Mouse (Mus musculus) macrophage (primary cell): ENCODE results near the gene Ccl9. TPM values are rescaled to one million over a fixed set of nuclear protein-coding genes. Genes with fewer than 3 reads are reported as not detected.
"Not testable (repeated sequence)": the region's sequence is repeated elsewhere in the genome, so short reads cannot be mapped to it uniquely, and the experiment has no call there.

ENCODE experiments used
- H3K27ac ChIP-seq: fragments of 350-480 bp; formaldehyde crosslinking; 2 replicates; pipeline ENCODE4 v1.9.0; 2021
- H3K36me3 ChIP-seq: fragments of 350-480 bp; formaldehyde crosslinking; 2 replicates; pipeline ENCODE4 v1.9.0; 2021; ENCODE audit errors: inconsistent target
- H3K4me3 ChIP-seq: fragments of 350-480 bp; formaldehyde crosslinking; 2 replicates; pipeline ENCODE4 v1.9.0; 2021; ENCODE audit errors: inconsistent target
- H3K79me2 ChIP-seq: fragments of 350-480 bp; formaldehyde crosslinking; 2 replicates; pipeline ENCODE4 v1.9.0; 2021; ENCODE audit errors: inconsistent target
- WGBS: methylation state at CpG from one replicate; pipeline ENCODE4 v1.1.7; 2026; ENCODE audit warnings: inconsistent platforms; ENCODE audit not compliant: missing documents; 5-methylcytosine and 5-hydroxymethylcytosine counted together
- polyA plus RNA-seq: library from polyadenylated mRNA; stranded (reverse); fragments of 250-400 nt; gene quantifications from 3 replicates; pipeline ENCODE4 v1.2.4, GENCODE M21; 2018; ENCODE audit warnings: inconsistent platforms

Gene Ccl9
- polyA plus RNA-seq, 1 experiment from 2014 or later = 625 TPM

DNA sequence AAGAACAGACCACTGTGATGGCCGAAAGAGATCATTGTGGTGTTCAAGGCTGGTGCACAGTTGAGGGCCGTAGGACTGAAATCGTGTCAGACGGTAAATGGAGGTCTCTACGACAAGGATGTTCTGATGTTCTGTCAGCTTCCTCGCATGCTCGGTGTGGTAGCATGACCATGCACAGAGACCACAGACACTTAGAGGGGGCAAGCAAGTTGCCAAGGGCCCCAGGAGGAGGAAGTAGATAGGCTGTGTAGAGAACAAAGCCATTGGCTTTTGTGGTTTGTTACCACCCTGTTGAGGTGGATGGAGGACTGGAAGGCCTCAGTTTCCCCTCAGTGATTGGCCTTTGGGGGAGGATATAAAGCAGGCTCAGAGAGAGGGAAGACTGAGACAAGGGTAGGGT, 9.2 kb downstream of the Ccl9 start:
- Histone ChIP-seq H3K4me3 (no peak overlapping the region), H3K27ac (no peak overlapping the region), H3K36me3 (0 out of 2 replicates have a peak, but pooled peaks cover 8% of the 10 kb centered on the region), H3K79me2 (no peaks in the 10 kb centered on the region)
- 51% methylated on average over 7 of the region's 7 CpGs for WGBS

GRCm38 (mm10) chr11:83568786-83569185, 9.7 kb downstream of the Ccl9 start:
- H3K27ac ChIP-seq = no peak overlapping the region
- 53% methylated on average over 3 of the region's 3 CpGs for WGBS
- no peaks in the 10 kb centered on the region for H3K79me2 ChIP-seq
- H3K36me3 ChIP-seq = 0 out of 2 replicates have a peak, but pooled peaks cover 6% of the 10 kb centered on the region
- H3K4me3 ChIP-seq = no peak overlapping the region

DNA sequence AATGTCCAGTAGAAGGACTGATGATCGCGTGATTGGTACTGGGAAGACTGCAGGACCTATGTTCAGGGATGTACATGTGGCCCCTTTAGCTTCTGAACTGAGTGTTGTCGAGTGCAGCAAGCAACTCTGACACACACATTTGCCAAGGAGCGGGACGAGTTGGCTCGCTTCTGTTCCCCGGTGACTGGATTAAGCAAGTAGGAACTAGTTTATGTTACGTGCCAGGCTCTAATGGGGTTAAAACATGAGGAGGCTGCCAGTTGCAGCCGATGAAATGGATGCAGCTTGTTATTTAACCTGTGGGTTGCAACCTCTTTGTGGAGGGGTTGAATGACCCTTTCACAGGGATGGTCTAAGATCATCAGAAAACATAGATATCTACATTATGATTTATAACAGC, 10.4 kb downstream of the Ccl9 start:
- Histone ChIP-seq H3K4me3 (no peak overlapping the region), H3K36me3 (no peaks in the 10 kb centered on the region), H3K27ac (no peak overlapping the region), H3K79me2 (no peaks in the 10 kb centered on the region)
- WGBS = 91% methylated on average over 9 of the region's 9 CpGs

- Histone ChIP-seq H3K79me2 (no peaks in the 10 kb centered on the region), H3K36me3 (no peaks in the 10 kb centered on the region), H3K27ac (no peak overlapping the region), H3K4me3 (no peak overlapping the region)
- WGBS = 96% methylated on average over 7 of the region's 7 CpGs
These were observed 11.1 kb downstream of the Ccl9 start for GRCm38 (mm10) chr11:83567311-83567710.

DNA sequence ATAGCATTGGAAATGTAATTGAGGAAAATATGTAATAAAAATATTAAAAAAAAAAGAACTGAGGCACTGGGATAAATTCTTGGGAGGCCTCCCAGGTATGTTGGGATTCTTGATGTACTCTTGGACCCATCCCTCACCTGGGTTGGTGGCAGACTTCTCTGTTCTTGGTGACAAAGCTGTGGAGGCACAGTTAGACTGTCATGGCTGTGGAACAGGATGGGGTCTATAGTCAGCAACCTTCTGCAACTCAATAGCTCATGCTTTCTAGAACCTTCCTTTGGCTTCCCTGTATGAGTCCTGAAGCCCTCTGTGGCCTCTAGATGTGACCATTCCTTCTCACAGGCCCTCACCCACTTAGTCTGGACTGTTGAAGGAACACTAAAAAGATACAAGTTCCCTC, 11.8 kb downstream of the Ccl9 start:
- Histone ChIP-seq H3K79me2 (no peaks in the 10 kb centered on the region), H3K27ac (no peak overlapping the region), H3K36me3 (no peaks in the 10 kb centered on the region), H3K4me3 (no peak overlapping the region)

GRCm38 (mm10) chr11:83563754-83564153, 14.7 kb downstream of the Ccl9 start:
- Histone ChIP-seq H3K36me3 (no peaks in the 10 kb centered on the region), H3K4me3 (no peak overlapping the region), H3K27ac (no peak overlapping the region), H3K79me2 (no peaks in the 10 kb centered on the region)
- 82% methylated on average over 2 of the region's 2 CpGs for WGBS

DNA sequence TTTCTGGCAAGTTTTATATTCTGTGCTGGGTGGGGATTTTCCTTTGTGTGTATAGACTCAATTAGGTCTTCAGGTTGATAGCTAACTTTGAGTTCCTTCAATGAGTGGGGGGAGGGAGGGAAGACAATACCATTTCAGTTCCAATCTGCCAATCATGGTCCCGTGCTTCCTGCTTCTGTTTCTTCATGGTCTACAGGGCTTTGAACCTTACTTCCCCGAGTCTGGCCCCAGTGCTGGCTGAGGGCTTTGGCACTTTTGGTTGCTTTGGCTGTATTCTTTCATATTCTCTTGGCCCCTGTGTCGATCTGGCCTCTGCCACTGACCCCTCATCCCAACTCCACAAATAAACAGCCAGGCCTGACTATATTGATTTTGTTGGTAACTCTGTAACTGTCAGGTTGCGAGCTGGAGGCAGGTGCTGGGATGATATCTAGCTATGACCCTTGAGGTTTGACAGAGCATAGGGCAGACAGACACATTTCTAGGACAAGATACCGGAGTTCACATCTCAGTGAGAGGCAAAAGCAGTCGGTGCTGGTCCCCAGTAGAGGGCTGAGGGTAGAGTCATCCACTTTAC, 16.0 kb downstream of the Ccl9 start:
- H3K4me3 ChIP-seq = no peak overlapping the region
- 70% methylated on average over 6 of the region's 6 CpGs for WGBS
- H3K27ac ChIP-seq = no peak overlapping the region
- no peaks in the 10 kb centered on the region for H3K36me3 ChIP-seq
- H3K79me2 ChIP-seq = no peaks in the 10 kb centered on the region

GRCm38 (mm10) chr11:83560405-83560804, 18.0 kb downstream of the Ccl9 start:
- Histone ChIP-seq H3K4me3 (no peak overlapping the region), H3K27ac (peak overlapping the region; percentile 21; the same call in 1 of the 2 replicates), H3K79me2 (no peaks in the 10 kb centered on the region), H3K36me3 (no peaks in the 10 kb centered on the region)
- 21% methylated on average over 6 of the region's 6 CpGs for WGBS

DNA sequence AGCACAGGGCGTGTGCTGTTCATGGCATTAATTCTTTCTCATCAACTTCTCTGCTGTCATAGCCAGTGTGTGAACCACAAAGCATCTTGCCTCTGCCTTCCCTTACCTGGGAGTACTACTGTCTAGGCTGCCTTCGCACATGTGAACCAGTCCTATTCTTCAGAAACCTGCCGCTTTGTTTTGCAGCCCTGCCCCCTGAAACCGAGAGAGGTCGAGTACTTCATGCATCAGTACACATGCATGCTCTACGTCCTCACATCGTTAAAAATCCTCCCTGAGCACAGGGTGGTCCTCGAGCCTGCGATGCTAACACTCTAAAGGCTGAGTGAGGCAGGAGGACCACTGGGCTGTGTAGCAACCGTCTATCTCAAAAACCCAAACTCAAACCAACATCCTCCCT, 21.4 kb downstream of the Ccl9 start:
- Histone ChIP-seq H3K4me3 (no peak overlapping the region), H3K79me2 (no peaks in the 10 kb centered on the region), H3K27ac (no peak overlapping the region), H3K36me3 (no peaks in the 10 kb centered on the region)
- WGBS = 88% methylated on average over 10 of the region's 10 CpGs

DNA sequence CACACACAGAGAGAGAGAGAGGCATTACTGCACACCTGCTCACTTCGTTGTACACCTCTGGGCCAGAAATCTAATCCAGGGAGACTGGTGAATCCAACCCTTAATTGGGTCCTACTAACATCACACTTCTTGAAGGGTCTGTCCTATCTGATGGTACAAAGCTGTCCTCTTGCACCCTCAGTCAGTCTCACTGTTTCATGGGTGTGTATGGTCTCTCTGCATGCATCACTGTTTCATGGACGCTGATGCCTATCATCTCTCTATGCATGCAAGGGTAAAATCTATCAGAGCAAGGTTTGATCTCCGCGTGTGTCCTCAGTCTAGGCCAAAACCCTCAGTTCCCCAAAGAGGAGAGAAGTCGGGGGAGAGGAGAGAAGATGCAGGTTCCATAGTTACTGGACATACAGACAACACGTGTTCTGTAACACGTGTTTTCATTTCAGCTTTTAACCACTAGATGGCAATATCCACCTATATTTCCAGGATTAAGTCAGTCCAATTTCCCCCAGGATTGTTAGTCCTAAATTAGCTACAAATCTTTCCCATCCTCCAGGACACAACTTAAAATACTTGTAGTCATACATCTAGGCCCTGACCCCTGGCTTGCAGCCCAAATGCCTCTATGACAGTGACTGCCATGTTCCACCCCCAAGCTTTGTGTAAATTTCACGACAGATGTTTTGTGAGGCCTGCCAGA, 22.2 kb downstream of the Ccl9 start:
- no peaks in the 10 kb centered on the region for H3K79me2 ChIP-seq
- no peak overlapping the region for H3K4me3 ChIP-seq
- H3K27ac ChIP-seq = no peak overlapping the region
- WGBS = 34% methylated on average over 8 of the region's 8 CpGs
- no peaks in the 10 kb centered on the region for H3K36me3 ChIP-seq

GRCm38 (mm10) chr11:83551668-83552067, 26.8 kb downstream of the Ccl9 start:
- Histone ChIP-seq H3K4me3 (no peak overlapping the region), H3K27ac (no peak overlapping the region), H3K36me3 (no peaks in the 10 kb centered on the region), H3K79me2 (no peaks in the 10 kb centered on the region)
- WGBS = 84% methylated on average over 5 of the region's 5 CpGs

GRCm38 (mm10) chr11:83551037-83551436, 27.4 kb downstream of the Ccl9 start:
- 11% methylated on average over 1 of the region's 7 CpGs for WGBS
- not testable (repeated sequence) for H3K27ac ChIP-seq, H3K36me3 ChIP-seq, H3K4me3 ChIP-seq, H3K79me2 ChIP-seq

DNA sequence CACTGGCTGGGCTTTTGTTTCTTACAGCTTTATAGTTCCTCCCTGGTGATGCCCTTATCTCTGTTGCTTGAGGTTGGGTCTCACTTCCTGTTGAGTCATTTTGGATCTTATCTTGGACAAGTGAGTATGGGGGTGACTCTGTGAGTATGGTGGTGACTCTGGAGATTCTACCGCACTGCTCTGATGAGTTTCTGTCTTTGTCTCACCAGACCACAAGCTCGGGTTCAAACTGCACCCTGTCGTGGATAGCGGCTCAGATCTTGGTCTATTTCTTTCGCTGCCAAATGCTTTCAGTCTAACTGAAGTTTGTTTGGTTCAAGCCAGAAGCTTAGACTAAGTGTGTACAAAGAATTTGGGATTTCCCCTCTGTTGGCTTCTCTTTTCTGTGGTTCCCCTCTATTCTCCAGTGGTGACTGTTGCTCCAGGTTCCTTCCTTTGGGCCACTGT, 28.2 kb downstream of the Ccl9 start:
- WGBS = 6% methylated on average over 5 of the region's 5 CpGs
- no peak overlapping the region for H3K27ac ChIP-seq
- H3K4me3 ChIP-seq = no peak overlapping the region
- H3K36me3 ChIP-seq = no peaks in the 10 kb centered on the region
- H3K79me2 ChIP-seq = no peaks in the 10 kb centered on the region

GRCm38 (mm10) chr11:83544214-83544613, 34.2 kb downstream of the Ccl9 start:
- H3K79me2 ChIP-seq = no peaks in the 10 kb centered on the region
- WGBS = 9% methylated on average over 3 of the region's 3 CpGs
- H3K27ac ChIP-seq = no peak overlapping the region
- H3K36me3 ChIP-seq = no peaks in the 10 kb centered on the region
- no peak overlapping the region for H3K4me3 ChIP-seq

- Histone ChIP-seq H3K4me3 (no peak overlapping the region), H3K79me2 (no peaks in the 10 kb centered on the region), H3K36me3 (no peaks in the 10 kb centered on the region), H3K27ac (peak overlapping the region; percentile 51)
- 82% methylated on average over 3 of the region's 3 CpGs for WGBS
These were observed 37.0 kb downstream of the Ccl9 start for GRCm38 (mm10) chr11:83541415-83541814.

DNA sequence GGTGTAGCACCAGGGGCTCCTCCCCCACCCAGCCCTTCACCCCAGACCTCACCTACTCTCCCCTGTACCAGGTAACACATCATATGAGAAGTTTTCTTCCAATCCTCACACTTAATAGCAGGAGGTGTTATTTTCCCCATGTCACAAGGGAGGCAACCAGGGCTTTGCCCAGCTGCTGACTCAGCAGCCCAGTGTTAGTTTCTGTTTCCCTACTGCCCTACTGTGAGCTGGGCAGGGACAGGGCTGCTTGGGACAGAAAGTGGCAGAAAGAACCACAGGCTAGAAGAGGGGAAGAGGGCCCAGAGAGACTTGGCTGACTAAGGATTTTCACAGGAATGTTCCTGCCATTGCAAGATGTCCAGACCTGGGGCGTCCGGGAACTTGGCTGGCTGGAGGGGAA, 37.5 kb downstream of the Ccl9 start:
- WGBS = 23% methylated on average over 2 of the region's 2 CpGs
- Histone ChIP-seq H3K79me2 (no peaks in the 10 kb centered on the region), H3K4me3 (no peak overlapping the region), H3K27ac (peak overlapping the region; percentile 51), H3K36me3 (no peaks in the 10 kb centered on the region)
